Mouse (Mus musculus) intestine, postnatal 0 days (tissue): ENCODE measurements around the gene Dpyd. TPM values are rescaled to one million over a fixed set of nuclear protein-coding genes. Genes with fewer than 3 reads are reported as not detected.
A peak's percentile ranks its signal among the peaks of the same experiment; 100 is the strongest.

Experiments used
- ATAC-seq: fragments of 200-750 bp; cut with Nextera tagmentation; 2 replicates; pipeline ENCODE4 v1.8.0; 2017; ENCODE audit warnings: mild to moderate bottlenecking, moderate TSS enrichment, moderate library complexity
- H3K27ac ChIP-seq: fragments of 300-500 bp; sonication (generic); 2 replicates; pipeline ENCODE4 v1.5.1; 2014; ENCODE audit warnings: mild to moderate bottlenecking, low read depth, low read length, moderate library complexity
- H3K27me3 ChIP-seq: fragments of 300-500 bp; sonication (generic); replicated peaks from 2 replicates; pipeline ENCODE4 v1.6.1; 2014; ENCODE audit warnings: low read length, mixed read lengths; ENCODE audit not compliant: control insufficient read depth, insufficient read depth
- H3K36me3 ChIP-seq: fragments of 300-500 bp; sonication (generic); 2 replicates; pipeline ENCODE4 v1.6.1; 2014; ENCODE audit warnings: mild to moderate bottlenecking, moderate library complexity; ENCODE audit not compliant: control insufficient read depth, insufficient read depth
- H3K4me1 ChIP-seq: fragments of 300-500 bp; sonication (generic); replicated peaks from 2 replicates; pipeline ENCODE4 v1.6.1; 2014; ENCODE audit warnings: antibody characterized with exemption, low read length, mixed read lengths; ENCODE audit not compliant: control insufficient read depth, insufficient read depth
- H3K4me2 ChIP-seq: fragments of 300-500 bp; sonication (generic); replicated peaks from 2 replicates; pipeline ENCODE4 v1.6.1; 2014; ENCODE audit warnings: low read depth, mild to moderate bottlenecking, moderate library complexity
- H3K4me3 ChIP-seq: fragments of 300-500 bp; sonication (generic); 2 replicates; pipeline ENCODE4 v1.5.1; 2014; ENCODE audit warnings: low read depth, low read length
- H3K9ac ChIP-seq: fragments of 300-500 bp; sonication (generic); 2 replicates; pipeline ENCODE4 v1.6.1; 2014; ENCODE audit warnings: mild to moderate bottlenecking, low read depth, low read length
- H3K9me3 ChIP-seq: fragments of 300-500 bp; sonication (generic); 2 replicates; pipeline ENCODE4 v1.6.1; 2016; ENCODE audit warnings: mixed run types; ENCODE audit not compliant: control insufficient read depth
- CTCF ChIP-seq: sonication (generic); IDR thresholded peaks from 2 replicates; pipeline ENCODE4 v1.5.1; 2016; ENCODE audit warnings: low read depth, mild to moderate bottlenecking, control low read depth, antibody characterized with exemption, moderate library complexity
- WGBS: fragments of 180-500 bp; shearing (Covaris S2); extraction: QIAGEN DNeasy Blood & Tissue Kit; methylation state at CpG from one replicate; pipeline ENCODE4 v1.1.7; 2014; 5-methylcytosine and 5-hydroxymethylcytosine counted together
- polyA plus RNA-seq: library from polyadenylated mRNA; unstranded; fragments of >200 nt; fragmentation: Nextera tagmentation; extraction: Ambion mirVana; gene quantifications from 2 replicates; pipeline ENCODE4 v1.2.1, GENCODE M21; 2015

Dpyd gene
- polyA plus RNA-seq, 1 experiment from 2014 or later: 39.7 TPM

DNA sequence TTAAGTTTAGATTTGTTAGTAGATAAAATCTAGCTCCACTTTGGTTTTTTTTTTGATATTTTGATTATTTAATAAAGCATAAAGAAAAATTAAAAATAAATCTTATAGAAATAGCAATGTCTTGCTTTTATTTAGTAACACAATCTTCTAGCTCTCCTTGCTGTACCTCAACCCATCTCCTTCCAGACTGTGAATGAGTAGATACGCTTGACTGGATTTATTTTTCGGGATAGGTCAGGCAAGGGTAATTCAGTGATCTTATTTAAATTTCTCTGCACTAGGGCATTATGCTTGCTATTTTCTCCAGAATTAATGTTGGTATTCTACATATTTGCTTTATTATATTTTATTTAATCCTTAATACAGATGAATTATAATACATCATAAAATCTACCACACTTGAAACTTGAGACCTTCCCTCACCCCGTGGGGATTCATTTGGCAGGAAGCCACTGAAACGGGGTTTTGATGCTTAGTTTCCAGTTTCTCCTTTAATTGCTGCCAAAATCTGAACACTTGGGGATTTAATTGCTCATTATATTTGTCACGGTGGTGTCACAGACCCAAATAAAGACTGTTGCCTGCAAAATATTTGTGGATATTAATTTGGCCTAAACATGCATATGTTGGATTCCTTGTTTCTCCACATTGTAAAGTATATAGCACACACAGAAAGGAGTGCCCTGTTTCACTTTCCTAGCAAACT is 102.2 kb downstream of the Dpyd start:
- Histone ChIP-seq H3K9me3 (no peaks in the 10 kb centered on the region), H3K4me1 (no peaks in the 10 kb centered on the region), H3K4me3 (no peak overlapping the region), H3K27me3 (no peaks in the 10 kb centered on the region), H3K9ac (no peak overlapping the region), H3K4me2 (no peak overlapping the region), H3K36me3 (no peaks in the 10 kb centered on the region), H3K27ac (no peak overlapping the region)
- ATAC-seq: no peak
- TF ChIP-seq CTCF: no peak
- WGBS: 73% methylated on average over 5 of the region's 5 CpGs

DNA sequence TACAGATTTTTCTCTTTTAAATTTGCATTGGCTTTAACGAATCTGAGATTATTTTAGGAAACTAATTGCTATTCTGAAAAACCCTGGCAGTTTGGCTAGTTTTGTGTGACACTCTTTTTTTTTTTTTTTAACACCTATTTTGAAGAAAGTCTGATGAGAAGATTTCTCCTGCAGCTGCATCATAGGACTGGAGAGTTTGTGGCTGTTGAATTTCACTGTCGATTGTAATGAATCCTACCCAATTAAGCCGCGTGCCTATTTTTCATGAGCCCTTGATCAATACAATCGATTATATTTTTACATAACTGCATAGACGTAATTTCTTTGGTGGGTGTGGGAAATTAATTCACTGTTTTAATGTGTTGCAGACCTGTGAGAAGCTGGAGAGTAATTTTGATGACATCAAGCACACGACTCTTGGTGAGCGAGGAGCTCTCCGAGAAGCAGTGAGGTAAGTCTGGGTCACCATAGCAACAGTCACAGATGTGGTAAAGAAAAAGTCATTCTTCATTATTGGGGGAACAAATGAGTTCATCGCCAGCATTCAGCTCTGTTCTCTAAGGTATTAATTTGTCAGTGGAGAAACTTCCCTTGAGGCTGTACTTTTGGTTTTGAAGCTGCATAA is 112.3 kb downstream of the Dpyd start:
- no peak overlapping the region for H3K27ac ChIP-seq
- H3K4me1 ChIP-seq: no peaks in the 10 kb centered on the region
- 71% methylated on average over 10 of the region's 10 CpGs for WGBS
- no peak overlapping the region for H3K4me3 ChIP-seq
- H3K27me3 ChIP-seq: no peaks in the 10 kb centered on the region
- no peak for ATAC-seq
- no peaks in the 10 kb centered on the region for H3K36me3 ChIP-seq
- no peak overlapping the region for H3K4me2 ChIP-seq
- no peak overlapping the region for H3K9ac ChIP-seq
- no peak for TF ChIP-seq CTCF
- H3K9me3 ChIP-seq: no peaks in the 10 kb centered on the region

DNA sequence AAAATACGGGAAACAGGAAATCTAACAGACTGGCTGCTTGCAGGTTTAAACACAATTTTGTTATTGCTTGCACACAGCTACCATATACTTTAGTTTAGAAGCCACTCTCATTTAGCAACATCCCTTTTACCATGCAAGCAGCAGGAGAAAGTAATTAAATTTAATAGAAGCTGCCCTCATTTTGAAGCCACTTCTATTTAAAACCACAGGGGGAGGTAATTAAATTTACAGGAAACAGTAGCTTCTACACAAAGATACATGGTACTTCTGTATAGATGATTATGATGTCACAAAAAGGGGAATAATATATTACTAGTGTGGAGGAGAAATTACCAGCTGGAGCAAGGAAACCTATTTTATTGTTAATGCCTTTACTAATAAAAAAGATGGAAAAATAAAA is 113.5 kb downstream of the Dpyd start:
- 60% methylated on average over 1 of the region's 1 CpGs for WGBS
- Histone ChIP-seq H3K4me1 (no peaks in the 10 kb centered on the region), H3K9ac (no peak overlapping the region), H3K9me3 (no peaks in the 10 kb centered on the region), H3K27ac (no peak overlapping the region), H3K4me3 (no peak overlapping the region), H3K36me3 (no peaks in the 10 kb centered on the region), H3K27me3 (no peaks in the 10 kb centered on the region), H3K4me2 (no peak overlapping the region)
- TF ChIP-seq CTCF: no peak
- ATAC-seq: no peak

DNA sequence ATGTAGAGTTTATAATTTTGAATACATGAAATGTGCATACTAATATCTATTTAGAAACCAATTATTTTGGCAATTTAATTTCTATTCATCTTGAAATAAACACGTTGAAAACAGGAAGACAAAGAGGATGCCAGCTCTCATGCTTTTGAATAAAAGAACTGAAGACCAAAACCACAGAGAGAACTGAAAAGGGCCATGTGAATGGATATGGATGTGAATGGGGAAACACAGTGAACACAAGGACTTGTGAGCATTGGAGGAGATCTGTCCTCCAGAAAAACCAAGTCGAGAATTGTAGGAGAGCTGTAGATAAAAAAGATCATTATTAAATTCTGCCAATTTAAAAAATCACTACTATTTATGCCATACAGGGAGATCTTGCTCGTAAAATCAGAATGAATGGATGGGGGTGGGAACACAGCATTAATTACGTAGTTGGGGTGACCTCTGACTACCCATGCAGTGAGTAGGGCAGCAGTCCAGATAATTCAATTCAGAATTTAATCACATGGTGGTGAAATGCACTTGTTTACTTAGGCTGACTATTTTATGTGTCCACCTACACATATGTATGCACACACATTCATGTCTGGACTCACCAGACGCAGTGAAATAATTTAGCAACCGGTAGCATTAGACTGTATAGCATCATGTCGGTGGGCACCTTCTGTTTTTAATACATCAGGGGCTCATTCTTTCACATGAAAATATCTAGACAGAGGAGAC is 114.3 kb downstream of the Dpyd start:
- H3K4me3 ChIP-seq: no peak overlapping the region
- 76% methylated on average over 7 of the region's 7 CpGs for WGBS
- no peaks in the 10 kb centered on the region for H3K27me3 ChIP-seq
- H3K4me2 ChIP-seq: no peak overlapping the region
- H3K27ac ChIP-seq: no peak overlapping the region
- no peak for ATAC-seq
- no peaks in the 10 kb centered on the region for H3K36me3 ChIP-seq
- no peaks in the 10 kb centered on the region for H3K4me1 ChIP-seq
- no peak for TF ChIP-seq CTCF
- H3K9ac ChIP-seq: no peak overlapping the region
- H3K9me3 ChIP-seq: no peaks in the 10 kb centered on the region

DNA sequence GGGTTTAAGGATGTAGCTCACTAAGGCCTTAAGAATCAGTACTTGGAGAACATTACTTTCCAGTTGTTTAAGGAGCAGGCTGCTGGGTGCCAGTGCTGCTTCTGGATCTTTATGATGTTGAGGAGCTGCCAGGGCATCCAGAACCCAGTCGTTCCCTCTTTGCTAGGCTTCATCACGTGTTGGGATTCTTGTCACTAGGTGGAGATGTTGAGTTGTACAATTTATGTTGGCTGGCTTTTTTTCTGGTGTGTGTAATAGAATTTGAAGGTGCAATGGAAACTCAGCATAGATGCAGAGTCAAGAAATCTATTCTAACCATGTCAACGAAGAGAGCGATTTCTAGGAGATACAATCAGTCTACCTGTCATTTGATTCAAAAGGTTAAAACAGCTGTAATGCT is 118.9 kb downstream of the Dpyd start:
- 48% methylated on average over 4 of the region's 4 CpGs for WGBS
- TF ChIP-seq CTCF: peak; percentile 74
- Histone ChIP-seq H3K9ac (no peak overlapping the region), H3K36me3 (no peaks in the 10 kb centered on the region), H3K9me3 (no peaks in the 10 kb centered on the region), H3K4me3 (no peak overlapping the region), H3K4me2 (no peak overlapping the region), H3K4me1 (no peaks in the 10 kb centered on the region), H3K27ac (no peak overlapping the region), H3K27me3 (no peaks in the 10 kb centered on the region)
- ATAC-seq: no peak

DNA sequence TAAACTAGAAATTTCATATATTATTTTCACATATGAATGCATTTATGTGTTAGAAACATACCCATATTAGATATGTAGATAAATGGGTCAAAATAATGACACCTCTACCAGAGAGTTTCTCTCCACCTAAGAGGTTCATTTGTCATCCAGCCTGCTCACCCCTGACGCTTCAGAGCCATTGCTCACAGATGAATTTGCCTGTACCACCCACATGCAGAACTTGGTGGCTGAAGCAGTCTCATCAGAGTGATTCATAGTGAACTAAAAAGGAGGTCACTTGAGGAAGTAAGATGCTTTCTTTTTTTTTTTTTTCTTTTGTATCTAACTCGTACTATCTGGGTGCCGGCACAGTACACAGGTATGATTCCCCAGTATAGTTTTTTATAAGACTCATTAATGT is 188.3 kb downstream of the Dpyd start:
- no peaks in the 10 kb centered on the region for H3K9me3 ChIP-seq
- WGBS: 81% methylated on average over 3 of the region's 3 CpGs
- no peaks in the 10 kb centered on the region for H3K4me1 ChIP-seq
- H3K36me3 ChIP-seq: no peaks in the 10 kb centered on the region
- H3K27me3 ChIP-seq: no peaks in the 10 kb centered on the region
- no peak overlapping the region for H3K9ac ChIP-seq
- TF ChIP-seq CTCF: no peak
- H3K4me3 ChIP-seq: no peak overlapping the region
- no peak overlapping the region for H3K27ac ChIP-seq
- no peak overlapping the region for H3K4me2 ChIP-seq
- ATAC-seq: no peak
